Mouse (Mus musculus): Measurements from ENCODE around the gene Rdh16f1. TPM values are rescaled to one million over a fixed set of nuclear protein-coding genes. Genes with fewer than 3 reads are reported as not detected.

The Rdh16f1 gene
- not detected in 2 replicates for polyA plus RNA-seq (2015; fragmentation: Nextera tagmentation; extraction: Ambion mirVana)

DNA sequence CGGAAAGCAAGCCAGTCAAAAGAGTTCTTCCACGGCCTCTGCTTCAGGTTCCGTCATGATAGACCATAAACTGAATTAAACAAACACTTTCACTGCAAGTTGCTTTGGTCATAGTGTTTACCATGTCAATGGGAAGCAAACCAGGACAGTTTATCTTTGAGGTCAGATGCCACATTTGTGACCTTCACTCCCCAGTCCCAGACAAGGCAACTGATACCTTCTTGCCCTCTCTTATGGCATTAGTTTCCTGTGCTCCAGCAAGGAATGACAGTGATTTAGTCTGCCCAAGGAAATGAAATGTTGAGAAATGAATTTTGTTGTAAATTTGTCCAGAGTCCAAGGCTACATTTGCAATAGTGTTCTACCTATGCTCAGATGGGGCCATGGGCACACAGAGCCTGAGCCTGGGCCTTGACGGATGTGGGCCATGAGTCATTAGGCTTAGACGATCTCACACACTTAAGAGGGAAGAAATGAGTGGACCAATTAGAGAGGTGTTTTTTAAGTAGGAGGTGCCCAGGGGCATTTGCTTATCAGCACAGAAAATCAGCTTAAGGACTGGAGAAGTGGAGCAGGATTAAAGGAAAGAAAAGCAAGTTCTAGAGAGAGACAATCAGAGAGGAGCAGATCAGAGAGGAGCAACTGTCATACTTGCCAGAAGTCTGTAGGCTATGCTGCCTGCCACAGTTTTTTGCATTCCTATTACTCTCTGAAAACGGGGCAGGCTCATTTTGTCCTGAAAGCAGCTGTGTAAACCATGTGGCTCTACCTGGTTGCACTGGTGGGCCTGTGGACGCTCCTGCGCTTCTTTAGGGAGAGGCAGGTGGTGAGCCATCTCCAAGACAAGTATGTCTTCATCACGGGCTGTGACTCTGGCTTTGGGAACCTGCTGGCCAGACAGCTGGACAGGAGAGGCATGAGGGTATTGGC lies at the start of gene Rdh16f1, which contains the start of gene Rdh1:
Gene Rdh16f1, plus strand, starts transcription at position 607 of the 930 bp plus-strand sequence.
Gene Rdh1, plus strand, starts transcription at position 541 of the 930 bp plus-strand sequence.
- WGBS: 82% methylated on average over 9 of the region's 9 CpGs

DNA sequence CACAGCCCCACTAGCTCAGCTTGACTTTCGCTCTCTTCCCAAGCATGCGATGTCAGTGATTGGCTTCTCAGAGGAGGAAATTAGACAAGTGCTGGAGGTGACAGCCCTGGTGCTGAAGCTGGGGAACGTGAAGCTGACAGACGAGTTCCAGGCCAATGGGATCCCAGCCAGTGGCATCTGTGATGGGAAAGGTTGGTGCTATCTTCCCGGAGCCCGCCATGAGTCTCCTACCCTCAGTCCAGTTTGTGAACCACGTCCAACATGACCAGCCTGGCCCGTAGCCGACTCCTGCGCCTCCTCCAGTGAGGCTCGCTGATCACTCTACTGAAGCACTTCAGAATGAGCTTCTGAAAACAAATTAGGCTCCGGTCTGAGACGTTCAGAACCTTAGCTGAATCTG lies 49.3 kb upstream of the Rdh16f1 start:
- H3K9ac ChIP-seq (ENCODE audit: low read depth, low read length): no peak overlapping the region
- no peak overlapping the region for H3K4me3 ChIP-seq (ENCODE audit: low read length)
- ATAC-seq: no peak
- no peaks in the 10 kb centered on the region for H3K4me1 ChIP-seq (ENCODE audit: control insufficient read depth, insufficient read depth, low read depth, low read length)
- WGBS: 85% methylated on average over 13 of the region's 13 CpGs
- no peaks in the 10 kb centered on the region for H3K27me3 ChIP-seq (replicated peaks; ENCODE audit: control insufficient read depth, insufficient read depth, low read length)
- no peaks in the 10 kb centered on the region for H3K36me3 ChIP-seq (ENCODE audit: control insufficient read depth, insufficient read depth, low read length)
- H3K9me3 ChIP-seq (ENCODE audit: control insufficient read depth, low read length): no peaks in the 10 kb centered on the region
- H3K27ac ChIP-seq (ENCODE audit: low read depth, low read length): no peak overlapping the region
- H3K4me2 ChIP-seq (ENCODE audit: low read length): no peak overlapping the region

More for the DNA sequence above, at the start of gene Rdh16f1, which contains the start of gene Rdh1:
- Histone ChIP-seq H3K36me3 (ENCODE audit: control insufficient read depth, insufficient read depth, low read length) (no peaks in the 10 kb centered on the region), H3K9me3 (ENCODE audit: control insufficient read depth, low read length) (no peaks in the 10 kb centered on the region), H3K4me1 (ENCODE audit: control insufficient read depth, insufficient read depth, low read depth, low read length) (no peaks in the 10 kb centered on the region), H3K27me3 (replicated peaks; ENCODE audit: control insufficient read depth, insufficient read depth, low read length) (no peaks in the 10 kb centered on the region), H3K4me2 (ENCODE audit: low read length) (no peak within 1 kb of the TSS), H3K4me3 (ENCODE audit: low read length) (no peak within 1 kb of the TSS), H3K9ac (ENCODE audit: low read depth, low read length) (no peak within 1 kb of the TSS), H3K27ac (ENCODE audit: low read depth, low read length) (no peak within 1 kb of the TSS)
- ATAC-seq: no peak

DNA sequence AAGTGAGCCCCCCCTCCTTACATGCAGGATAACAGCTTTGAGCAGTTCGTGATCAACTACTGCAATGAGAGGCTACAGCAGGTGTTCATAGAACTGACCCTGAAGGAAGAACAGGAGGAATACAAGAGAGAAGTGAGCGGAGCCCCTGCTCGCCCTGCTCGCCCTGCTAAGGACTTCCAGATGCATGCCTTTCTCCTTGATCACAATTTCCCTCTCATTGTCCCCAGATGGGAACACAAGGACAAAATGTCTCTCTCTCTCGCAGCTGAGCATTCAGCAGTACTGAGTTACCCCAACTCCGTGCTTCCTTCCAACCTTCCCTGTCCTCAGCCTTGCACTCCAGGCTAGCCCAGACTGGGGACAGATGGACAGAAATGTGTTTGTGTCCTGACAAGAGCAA lies 46.9 kb upstream of the Rdh16f1 start:
- no peak overlapping the region for H3K9ac ChIP-seq (ENCODE audit: low read depth, low read length)
- H3K36me3 ChIP-seq (ENCODE audit: control insufficient read depth, insufficient read depth, low read length): no peaks in the 10 kb centered on the region
- no peaks in the 10 kb centered on the region for H3K9me3 ChIP-seq (ENCODE audit: control insufficient read depth, low read length)
- no peak overlapping the region for H3K4me3 ChIP-seq (ENCODE audit: low read length)
- H3K4me1 ChIP-seq (ENCODE audit: control insufficient read depth, insufficient read depth, low read depth, low read length): no peaks in the 10 kb centered on the region
- no peak overlapping the region for H3K27ac ChIP-seq (ENCODE audit: low read depth, low read length)
- no peaks in the 10 kb centered on the region for H3K27me3 ChIP-seq (replicated peaks; ENCODE audit: control insufficient read depth, insufficient read depth, low read length)
- no peak for ATAC-seq
- 81% methylated on average over 6 of the region's 6 CpGs for WGBS
- no peak overlapping the region for H3K4me2 ChIP-seq (ENCODE audit: low read length)

DNA sequence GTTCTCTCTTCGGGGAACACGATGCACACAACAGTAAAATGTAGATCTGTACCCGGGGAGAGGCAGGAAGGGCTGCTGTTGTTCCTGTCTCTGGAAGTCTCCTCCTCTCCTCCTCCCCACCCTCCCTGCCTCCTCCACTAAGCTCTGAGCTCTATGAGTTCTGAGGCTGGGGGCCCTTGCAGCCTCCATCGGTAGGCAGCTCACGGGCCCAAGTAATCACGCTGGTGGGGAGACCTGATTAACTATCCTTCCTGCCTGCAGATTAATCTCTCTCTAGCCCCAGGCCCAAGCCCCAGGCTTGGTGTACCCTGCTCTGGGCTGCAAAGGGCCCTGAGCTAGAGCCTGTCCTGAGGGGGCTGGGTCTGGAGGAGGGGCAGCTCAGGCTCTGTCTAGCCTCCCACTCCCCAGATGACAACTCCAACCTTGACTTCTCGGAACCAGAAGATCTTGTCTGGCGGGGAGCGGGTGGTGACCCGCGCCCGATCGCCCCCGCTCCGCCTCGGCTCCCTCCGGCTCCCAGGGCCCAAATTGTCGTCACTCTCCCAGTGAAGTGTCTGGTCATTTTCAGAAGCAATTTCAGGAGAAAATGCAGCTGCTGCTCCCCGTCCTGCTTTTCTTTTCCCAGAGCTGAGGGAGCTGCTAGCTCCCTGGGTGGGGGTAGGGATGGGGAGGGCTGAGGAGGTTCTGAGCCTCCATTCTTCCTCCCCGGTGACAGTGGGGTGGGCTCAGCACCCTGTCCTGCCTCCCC lies 37.7 kb upstream of the Rdh16f1 start:
- Histone ChIP-seq H3K27ac (ENCODE audit: low read depth, low read length) (0 out of 2 replicates have a peak overlapping the region, but pooled peaks have one; percentile 8), H3K36me3 (ENCODE audit: control insufficient read depth, insufficient read depth, low read length) (no peaks in the 10 kb centered on the region)
- WGBS: 8% methylated on average over 20 of the region's 20 CpGs

DNA sequence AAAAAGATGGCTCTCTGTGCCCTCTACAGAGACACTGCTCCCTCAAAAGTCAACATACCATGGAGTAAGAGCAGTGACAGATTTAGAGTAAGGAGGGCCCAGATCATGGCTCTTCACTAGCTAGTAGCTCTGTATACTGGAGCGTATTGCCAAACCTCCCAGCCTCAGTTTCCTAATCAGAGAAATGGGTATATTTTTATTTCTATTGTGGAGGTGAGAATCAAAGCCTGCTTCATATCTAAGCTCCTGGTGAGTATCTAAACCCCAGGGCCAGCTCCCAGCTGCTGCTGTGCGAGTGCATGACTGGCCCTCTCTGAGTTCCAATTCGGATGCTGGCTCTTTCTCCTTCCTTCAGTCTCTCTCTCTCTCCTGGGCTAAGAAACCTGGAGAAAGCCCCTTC lies 35.4 kb upstream of the Rdh16f1 start, which contains the start of gene Tac2:
Gene Tac2, plus strand, starts transcription at position 301 of the 400 bp plus-strand sequence.
- H3K27me3 ChIP-seq (replicated peaks; ENCODE audit: control insufficient read depth, insufficient read depth, low read length): no peaks in the 10 kb centered on the region; the same call in 1 of the 2 replicates
- H3K9me3 ChIP-seq (ENCODE audit: control insufficient read depth, low read length): no peaks in the 10 kb centered on the region
- H3K36me3 ChIP-seq (ENCODE audit: control insufficient read depth, insufficient read depth, low read length): no peaks in the 10 kb centered on the region
- no peak within 1 kb of the TSS for H3K4me3 ChIP-seq (ENCODE audit: low read length)
- H3K9ac ChIP-seq (ENCODE audit: low read depth, low read length): no peak within 1 kb of the TSS
- peaks cover 9% of the 10 kb centered on the region for H3K4me1 ChIP-seq (ENCODE audit: control insufficient read depth, insufficient read depth, low read depth, low read length)
- 83% methylated on average over 3 of the region's 3 CpGs for WGBS
- ATAC-seq: no peak
- no peak within 1 kb of the TSS for H3K4me2 ChIP-seq (ENCODE audit: low read length)
- no peak within 1 kb of the TSS for H3K27ac ChIP-seq (ENCODE audit: low read depth, low read length)

More for the DNA sequence above, 37.7 kb upstream of the Rdh16f1 start:
- Histone ChIP-seq H3K9me3 (ENCODE audit: control insufficient read depth, low read length) (no peaks in the 10 kb centered on the region), H3K4me3 (ENCODE audit: low read length) (no peak overlapping the region), H3K4me1 (ENCODE audit: control insufficient read depth, insufficient read depth, low read depth, low read length) (peaks cover 9% of the 10 kb centered on the region), H3K27me3 (replicated peaks; ENCODE audit: control insufficient read depth, insufficient read depth, low read length) (no peaks in the 10 kb centered on the region; the same call in 1 of the 2 replicates), H3K4me2 (ENCODE audit: low read length) (peak overlapping the region; percentile 41), H3K9ac (ENCODE audit: low read depth, low read length) (peak overlapping the region; percentile 29; the same call in 1 of the 2 replicates)
- ATAC-seq: peak; percentile 50

DNA sequence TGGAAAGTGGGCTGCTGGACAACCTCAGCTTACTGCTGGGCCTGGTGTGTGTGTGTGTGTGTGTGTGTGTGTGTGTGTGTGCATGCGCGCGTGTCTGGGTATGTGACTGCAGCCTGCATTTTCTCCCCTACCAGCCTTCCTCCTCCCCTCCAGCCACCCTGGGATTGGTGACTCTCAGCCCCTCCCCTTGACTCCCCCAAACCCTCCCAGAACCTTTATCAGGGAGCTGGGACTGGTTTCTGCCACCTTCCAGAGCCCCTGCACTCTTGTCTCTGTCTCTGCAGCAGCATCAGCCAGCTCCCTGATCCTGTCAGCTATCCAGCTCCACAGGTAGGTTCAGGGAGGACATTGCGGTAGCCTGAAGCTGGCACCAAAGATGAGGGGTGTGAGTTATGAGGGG lies 34.5 kb upstream of the Rdh16f1 start:
- H3K4me3 ChIP-seq (ENCODE audit: low read length): no peak overlapping the region
- peaks cover 9% of the 10 kb centered on the region for H3K4me1 ChIP-seq (ENCODE audit: control insufficient read depth, insufficient read depth, low read depth, low read length)
- H3K9me3 ChIP-seq (ENCODE audit: control insufficient read depth, low read length): no peaks in the 10 kb centered on the region
- no peak for ATAC-seq
- no peak overlapping the region for H3K9ac ChIP-seq (ENCODE audit: low read depth, low read length)
- H3K27me3 ChIP-seq (replicated peaks; ENCODE audit: control insufficient read depth, insufficient read depth, low read length): no peaks in the 10 kb centered on the region; the same call in 1 of the 2 replicates
- H3K4me2 ChIP-seq (ENCODE audit: low read length): no peak overlapping the region
- H3K27ac ChIP-seq (ENCODE audit: low read depth, low read length): no peak overlapping the region
- 85% methylated on average over 4 of the region's 4 CpGs for WGBS
- no peaks in the 10 kb centered on the region for H3K36me3 ChIP-seq (ENCODE audit: control insufficient read depth, insufficient read depth, low read length)

DNA sequence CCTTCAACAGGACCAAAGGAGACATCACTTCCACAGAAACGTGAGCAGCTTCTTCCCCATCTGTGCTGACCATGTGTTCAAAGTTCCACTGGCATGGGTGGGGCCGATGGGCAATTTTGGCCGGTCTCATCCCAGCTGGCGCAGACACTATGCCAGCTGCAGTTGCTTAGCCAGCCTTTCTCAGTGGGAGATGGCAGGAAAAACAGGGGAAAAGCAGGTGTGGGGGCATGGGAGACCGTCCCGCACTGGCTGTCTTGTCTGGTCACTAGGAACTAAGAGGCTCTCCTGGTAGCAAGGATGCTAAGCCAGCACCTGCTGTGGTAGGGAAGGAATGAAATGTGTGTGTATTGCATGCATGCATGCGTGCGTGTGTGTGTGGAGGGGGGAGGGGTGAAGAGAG lies 31.1 kb upstream of the Rdh16f1 start:
- Histone ChIP-seq H3K9ac (ENCODE audit: low read depth, low read length) (no peak overlapping the region), H3K36me3 (ENCODE audit: control insufficient read depth, insufficient read depth, low read length) (no peaks in the 10 kb centered on the region), H3K4me3 (ENCODE audit: low read length) (no peak overlapping the region), H3K27me3 (replicated peaks; ENCODE audit: control insufficient read depth, insufficient read depth, low read length) (no peaks in the 10 kb centered on the region), H3K9me3 (ENCODE audit: control insufficient read depth, low read length) (no peaks in the 10 kb centered on the region), H3K27ac (ENCODE audit: low read depth, low read length) (no peak overlapping the region), H3K4me1 (ENCODE audit: control insufficient read depth, insufficient read depth, low read depth, low read length) (peaks cover 2% of the 10 kb centered on the region; the same call in 1 of the 2 replicates), H3K4me2 (ENCODE audit: low read length) (no peak overlapping the region)
- peak; percentile 72 for ATAC-seq
- 57% methylated on average over 8 of the region's 8 CpGs for WGBS

DNA sequence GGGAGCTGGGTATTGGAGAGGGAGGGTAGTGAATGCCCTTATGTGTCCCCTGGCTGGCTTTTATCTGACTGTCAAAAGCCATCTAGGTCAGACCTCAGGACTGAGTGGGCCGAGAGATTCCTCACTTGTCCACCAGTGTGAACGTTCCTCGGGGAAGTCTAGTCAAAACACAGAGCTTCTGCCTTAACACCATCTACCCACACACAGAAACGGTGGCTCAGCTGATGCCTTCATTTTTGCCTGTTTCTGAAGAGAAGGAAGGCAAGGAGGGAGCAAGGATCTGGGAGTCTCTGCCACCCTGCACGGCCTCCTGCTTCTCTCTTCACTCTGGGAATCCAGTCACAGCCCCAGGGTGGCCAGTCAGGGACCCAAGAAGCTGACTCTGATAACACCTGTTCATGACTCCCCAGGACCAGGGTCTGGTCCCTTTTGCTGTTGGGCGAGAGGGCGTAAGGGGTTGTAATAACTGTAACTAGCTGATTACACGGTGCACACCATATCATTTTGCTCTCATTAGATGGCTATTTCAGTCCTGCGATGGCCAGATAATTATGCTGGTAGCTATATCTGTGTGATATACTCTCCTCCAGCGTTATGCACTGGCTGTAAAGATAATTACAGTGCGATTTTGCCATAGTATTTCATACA lies 29.2 kb upstream of the Rdh16f1 start:
- Histone ChIP-seq H3K27ac (ENCODE audit: low read depth, low read length) (no peak overlapping the region), H3K27me3 (replicated peaks; ENCODE audit: control insufficient read depth, insufficient read depth, low read length) (no peaks in the 10 kb centered on the region), H3K9me3 (ENCODE audit: control insufficient read depth, low read length) (no peaks in the 10 kb centered on the region), H3K9ac (ENCODE audit: low read depth, low read length) (no peak overlapping the region), H3K36me3 (ENCODE audit: control insufficient read depth, insufficient read depth, low read length) (no peaks in the 10 kb centered on the region), H3K4me1 (ENCODE audit: control insufficient read depth, insufficient read depth, low read depth, low read length) (peaks cover 2% of the 10 kb centered on the region; the same call in 1 of the 2 replicates), H3K4me3 (ENCODE audit: low read length) (no peak overlapping the region), H3K4me2 (ENCODE audit: low read length) (no peak overlapping the region)
- no peak for ATAC-seq
- 52% methylated on average over 11 of the region's 11 CpGs for WGBS
